In genomic region chr12:75450011-75450410, GRCm38 (mm10) we compare ENCODE assay signal across 15 mouse cellular contexts. TPM values are rescaled to one million over a fixed set of nuclear protein-coding genes. Genes with fewer than 3 reads are reported as not detected.
A peak's percentile ranks its signal among the peaks of the same experiment; 100 is the strongest.
DNase-seq lines count a peak whose midpoint lies in the region; ATAC-seq and TF ChIP-seq lines count a peak whose summit lies in the region.
"Had no signal": no experiment of that assay in that cellular context is flagged by ENCODE, and none has a peak within 500 bp of the region (broad histone marks: within the 10 kb centered on the region; RNA-seq: fewer than 3 reads in every experiment).

No protein-coding gene starts in this region.

- peaks cover 11% of the 10 kb centered on the region for H3K36me3 ChIP-seq in lung, embryonic 16.5 days (ENCODE audit: control insufficient read depth, insufficient read depth, low read length)

- TF ChIP-seq CTCF in layer of hippocampus, adult 2 months (conservative IDR thresholded peaks at IDR 0.05), result no peak

- no peaks in the 10 kb centered on the region for H3K9me3 ChIP-seq in lung, embryonic 16.5 days (ENCODE audit: control insufficient read depth, low read length)
- H3K9me3 ChIP-seq: forebrain, embryonic 12.5 days; midbrain, embryonic 10.5 days had no signal

- ATAC-seq in activated CD4-positive, CD25-positive, alpha-beta regulatory T cell, adult 4 months, result peak; percentile 82
- peak; percentile 80 for ATAC-seq in lung, embryonic 16.5 days (ENCODE audit: low read depth)

- WGBS in lung, embryonic 16.5 days, result 34% methylated on average over 14 of the region's 14 CpGs

- no peak overlapping the region for H3K4me3 ChIP-seq in layer of hippocampus, adult 2 months
- no peak overlapping the region for H3K4me3 ChIP-seq in lung, embryonic 16.5 days (ENCODE audit: low read length)
- H3K4me3 ChIP-seq: forebrain, embryonic 12.5 days; midbrain, embryonic 10.5 days had no signal

- DNase-seq in layer of hippocampus, adult 2 months (ENCODE audit: low spot score in 2 of 2), result no peak
- DNase-seq in layer of hippocampus, postnatal 14 days (ENCODE audit: low spot score in 2 of 2), result no peak
- peak; percentile 48 for DNase-seq in thymus, postnatal 0 days (ENCODE audit: low spot score)
- DNase-seq in spleen, adult 18-20 months, result no peak
- no peak for DNase-seq in yolk sac, embryonic 10.5 days (ENCODE audit: low spot score)
- no peak for DNase-seq in Muller cell, postnatal 12 days (ENCODE audit: inconsistent ontology term)
- DNase-seq: gastrocnemius, postnatal 10 days had no signal

- H3K4me1 ChIP-seq in lung, embryonic 16.5 days (replicated peaks; ENCODE audit: control insufficient read depth, insufficient read depth, low read length), result peaks cover 23% of the 10 kb centered on the region
- H3K4me1 ChIP-seq: forebrain, embryonic 12.5 days; midbrain, embryonic 10.5 days had no signal

- no peak overlapping the region for H3K9ac ChIP-seq in lung, embryonic 16.5 days (ENCODE audit: low read length)
- H3K9ac ChIP-seq: forebrain, embryonic 12.5 days had no signal

- H3K4me2 ChIP-seq in lung, embryonic 16.5 days (ENCODE audit: low read depth, low read length), result peak overlapping the region; percentile 1; the same call in 1 of the 2 replicates
- H3K4me2 ChIP-seq: forebrain, embryonic 12.5 days; liver, embryonic 11.5 days had no signal

- H3K27me3 ChIP-seq in lung, embryonic 16.5 days (ENCODE audit: control insufficient read depth, insufficient read depth, low read depth, low read length), result no peaks in the 10 kb centered on the region
- H3K27me3 ChIP-seq: forebrain, embryonic 12.5 days had no signal

- H3K27ac ChIP-seq in layer of hippocampus, adult 2 months, result peak overlapping the region; percentile 7; the same call in 1 of the 2 replicates
- H3K27ac ChIP-seq in lung, embryonic 16.5 days (ENCODE audit: low read length), result no peak overlapping the region; the same call in 1 of the 2 replicates
- H3K27ac ChIP-seq: forebrain, embryonic 12.5 days; midbrain, embryonic 10.5 days had no signal

RNA-seq across cellular contexts. Expression of gene Gphb5, which starts 33.4 kb away (rescaled TPM):
- total RNA-seq in layer of hippocampus, adult 2 months (2021), result not detected
- total RNA-seq in layer of hippocampus, postnatal 14 days (2021), result not detected
- not detected for polyA plus RNA-seq in activated CD4-positive, CD25-positive, alpha-beta regulatory T cell, adult 4 months (2017; shearing (Covaris generic))
- 0.13 TPM in 1 of 2 replicates, not detected in the other for polyA plus RNA-seq in lung, embryonic 16.5 days (2015; fragmentation: Nextera tagmentation; extraction: Ambion mirVana)
- 0.08 TPM in 2 replicates for polyA plus RNA-seq in thymus, postnatal 0 days (2015; fragmentation: Nextera tagmentation; extraction: Ambion mirVana)
- total RNA-seq: gastrocnemius, postnatal 10 days; heart, postnatal 36 days; layer of hippocampus, postnatal 25 days; neutrophil, adult 5-6 weeks had no signal
- polyA plus RNA-seq: forebrain, embryonic 12.5 days; liver, embryonic 11.5 days; midbrain, embryonic 10.5 days had no signal
